Mouse (Mus musculus) cerebellum, adult 8-10 months (tissue): ENCODE results near the gene Olig3.

Source experiments
- DNase-seq: peaks from one replicate; pipeline ENCODE4 v3.0.0; 2022

Olig3 gene

GRCm38 (mm10) chr10:19356071-19356583, at the start of gene Olig3:
TSS of gene Olig3 (plus strand) at chr10:19356533.
- no peak for DNase-seq

- no peak for DNase-seq
Observed at GRCm38 (mm10) chr10:19309681-19310395, 46.5 kb upstream of the Olig3 start.

- DNase-seq: no peak
Observed at GRCm38 (mm10) chr10:19310471-19310870, 45.9 kb upstream of the Olig3 start.

GRCm38 (mm10) chr10:19317962-19318812, 38.1 kb upstream of the Olig3 start:
- DNase-seq: no peak

GRCm38 (mm10) chr10:19321781-19322180, 34.6 kb upstream of the Olig3 start:
- DNase-seq: no peak

- no peak for DNase-seq
Observed at GRCm38 (mm10) chr10:19329191-19329777, 27.0 kb upstream of the Olig3 start.

GRCm38 (mm10) chr10:19333425-19333824, 22.9 kb upstream of the Olig3 start:
- no peak for DNase-seq

- DNase-seq: no peak
Observed at GRCm38 (mm10) chr10:19338695-19339630, 17.4 kb upstream of the Olig3 start.

GRCm38 (mm10) chr10:19344039-19344438, 12.3 kb upstream of the Olig3 start:
- no peak for DNase-seq

GRCm38 (mm10) chr10:19349326-19349725, 7.0 kb upstream of the Olig3 start:
- no peak for DNase-seq

- no peak for DNase-seq
Observed at GRCm38 (mm10) chr10:19352006-19352877, 4.1 kb upstream of the Olig3 start.

- no peak for DNase-seq
Observed at GRCm38 (mm10) chr10:19352878-19353301, 3.4 kb upstream of the Olig3 start.

- no peak for DNase-seq
Observed at GRCm38 (mm10) chr10:19353631-19354030, 2.7 kb upstream of the Olig3 start.

- no peak for DNase-seq
Observed at GRCm38 (mm10) chr10:19354146-19354545, 2.2 kb upstream of the Olig3 start.

GRCm38 (mm10) chr10:19355076-19355475, 1.3 kb upstream of the Olig3 start:
- DNase-seq: no peak

GRCm38 (mm10) chr10:19356720-19357641, 648 bp downstream of the Olig3 start:
- no peak for DNase-seq

GRCm38 (mm10) chr10:19357848-19358247, 1.5 kb downstream of the Olig3 start:
- DNase-seq: no peak

- DNase-seq: no peak
Observed at GRCm38 (mm10) chr10:19360446-19361300, 4.3 kb downstream of the Olig3 start.
